Mouse (Mus musculus): Measurements from ENCODE around the gene Shisa7. TPM values are rescaled to one million over a fixed set of nuclear protein-coding genes. Genes with fewer than 3 reads are reported as not detected.
"Not testable (repeated sequence)": the region's sequence is repeated elsewhere in the genome, so short reads cannot be mapped to it uniquely, and the experiment has no call there.

Shisa7 gene
- polyA plus RNA-seq, 1 experiment, result 0.48 TPM

DNA sequence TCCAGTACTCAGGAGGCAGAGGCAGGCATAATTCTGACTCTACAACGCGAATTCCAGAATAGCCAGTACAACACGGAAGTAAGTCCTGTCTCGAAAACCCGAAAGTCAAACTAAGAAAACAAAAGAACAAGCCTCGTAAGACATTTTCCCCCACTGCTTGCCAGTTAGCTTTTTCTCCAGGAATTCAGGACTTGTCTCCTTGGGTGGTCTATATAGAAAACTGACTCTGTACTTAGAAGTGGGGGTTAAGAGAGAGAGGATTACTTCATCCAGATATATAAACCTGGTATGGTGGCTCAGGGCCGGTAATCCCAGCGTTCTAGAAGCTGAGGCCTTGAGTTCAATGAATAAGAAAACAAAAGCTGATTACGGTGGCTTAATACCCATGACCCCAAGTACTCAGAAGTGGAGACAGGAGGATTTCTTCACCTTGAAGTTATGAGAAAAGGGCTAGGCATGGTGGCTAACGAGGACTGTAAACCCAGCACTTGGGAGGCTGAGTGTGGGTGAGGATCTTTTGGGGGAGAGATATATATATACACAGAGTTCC lies 22.2 kb upstream of the Shisa7 start:
- WGBS, result 9% methylated on average over 10 of the region's 10 CpGs
- Histone ChIP-seq H3K4me1 (ENCODE audit: control insufficient read depth, insufficient read depth, insufficient read length, low read length) (peaks cover 6% of the 10 kb centered on the region; the same call in 1 of the 2 replicates), H3K36me3 (ENCODE audit: control insufficient read depth, insufficient read depth, low read length) (no peaks in the 10 kb centered on the region), H3K27ac (ENCODE audit: insufficient read depth, low read depth, low read length) (peak overlapping the region; percentile 99), H3K27me3 (ENCODE audit: control insufficient read depth, insufficient read depth, low read length) (no peaks in the 10 kb centered on the region), H3K4me3 (ENCODE audit: low read depth, low read length) (peak overlapping the region; percentile 81)
- no peak for TF ChIP-seq POLR2A (IDR thresholded peaks at IDR 0.05; ENCODE audit: low read depth, low read length)
- TF ChIP-seq CTCF (IDR thresholded peaks at IDR 0.05; ENCODE audit: extremely low read depth, insufficient read length, insufficient replicate concordance, low read depth, low read length), result no peak

DNA sequence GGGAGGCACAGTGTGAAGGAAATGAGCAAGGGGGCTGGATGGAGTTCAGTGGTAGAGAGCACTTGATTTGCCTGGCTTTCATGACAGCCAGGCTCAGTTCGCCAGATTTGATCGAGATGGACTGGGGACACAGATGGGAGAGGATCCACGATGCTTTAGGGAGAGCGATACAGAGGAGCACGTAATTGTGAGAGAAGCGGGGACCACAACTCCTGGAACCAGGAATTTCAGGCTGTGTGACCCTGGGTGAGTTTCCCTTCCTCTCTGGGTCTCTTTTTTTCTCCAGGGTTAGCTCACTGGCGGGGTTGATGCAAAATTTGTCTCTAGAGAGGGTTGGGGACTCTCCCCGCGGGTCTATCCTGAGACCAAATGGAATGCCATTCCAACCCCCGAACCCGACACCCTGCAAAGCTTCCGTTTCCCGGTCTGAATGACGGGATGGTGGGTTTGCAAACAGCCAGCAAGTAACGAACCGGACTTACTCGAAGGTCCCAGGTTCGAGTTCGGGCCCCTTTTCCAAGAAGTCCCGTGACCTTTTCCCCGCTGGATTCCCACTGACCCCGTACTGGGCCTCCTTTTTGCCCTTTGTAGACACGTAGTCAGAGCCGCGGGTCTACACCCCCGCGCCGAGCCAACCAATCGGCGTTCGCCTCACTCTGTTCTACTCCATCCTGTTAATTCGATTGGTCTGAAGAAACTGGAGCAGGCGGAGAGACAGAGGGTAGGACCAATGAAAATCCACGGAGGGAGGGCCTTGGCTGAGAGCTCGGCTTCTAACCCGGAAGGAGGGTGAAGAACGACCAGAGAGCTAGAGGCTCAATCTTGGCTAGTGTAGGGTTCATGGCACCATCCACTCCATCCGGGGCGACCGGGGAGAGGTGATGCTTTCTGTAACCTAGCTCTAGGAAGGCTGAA lies 21.3 kb upstream of the Shisa7 start:
- Histone ChIP-seq H3K36me3 (ENCODE audit: control insufficient read depth, insufficient read depth, low read length) (no peaks in the 10 kb centered on the region), H3K4me3 (ENCODE audit: low read depth, low read length) (peak overlapping the region; percentile 81), H3K27ac (ENCODE audit: insufficient read depth, low read depth, low read length) (peak overlapping the region; percentile 99), H3K27me3 (ENCODE audit: control insufficient read depth, insufficient read depth, low read length) (no peaks in the 10 kb centered on the region), H3K4me1 (ENCODE audit: control insufficient read depth, insufficient read depth, insufficient read length, low read length) (peaks cover 6% of the 10 kb centered on the region; the same call in 1 of the 2 replicates)
- 2% methylated on average over 40 of the region's 40 CpGs for WGBS
- TF ChIP-seq POLR2A (IDR thresholded peaks at IDR 0.05; ENCODE audit: low read depth, low read length) (peak; percentile 97), CTCF (IDR thresholded peaks at IDR 0.05; ENCODE audit: extremely low read depth, insufficient read length, insufficient replicate concordance, low read depth, low read length) (no peak)

DNA sequence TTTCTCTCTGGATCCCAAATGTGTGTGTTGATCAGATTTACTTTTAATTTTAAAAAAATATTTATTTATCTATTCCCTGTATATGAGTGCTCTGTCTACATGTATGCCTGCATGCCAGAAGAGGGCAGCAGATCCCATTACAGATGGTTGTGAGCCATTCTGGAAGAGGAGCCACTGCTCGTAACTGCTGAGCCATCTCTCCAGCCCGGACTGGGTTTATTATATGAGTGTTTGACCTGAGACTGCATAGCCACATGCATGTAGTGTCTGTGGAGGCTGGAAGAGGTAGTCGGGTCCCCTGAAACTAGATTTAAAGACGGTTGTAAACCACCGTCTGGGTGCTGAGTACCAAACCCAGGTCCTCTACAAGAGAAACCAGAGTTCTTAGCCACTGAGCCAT lies 20.6 kb upstream of the Shisa7 start:
- peak overlapping the region; percentile 69 for H3K4me3 ChIP-seq (ENCODE audit: low read depth, low read length)
- H3K4me1 ChIP-seq (ENCODE audit: control insufficient read depth, insufficient read depth, insufficient read length, low read length), result peaks cover 6% of the 10 kb centered on the region; the same call in 1 of the 2 replicates
- 59% methylated on average over 5 of the region's 5 CpGs for WGBS
- H3K36me3 ChIP-seq (ENCODE audit: control insufficient read depth, insufficient read depth, low read length), result no peaks in the 10 kb centered on the region
- H3K27me3 ChIP-seq (ENCODE audit: control insufficient read depth, insufficient read depth, low read length), result no peaks in the 10 kb centered on the region
- H3K27ac ChIP-seq (ENCODE audit: insufficient read depth, low read depth, low read length), result peak overlapping the region; percentile 58
- TF ChIP-seq POLR2A (IDR thresholded peaks at IDR 0.05; ENCODE audit: low read depth, low read length) (no peak), CTCF (IDR thresholded peaks at IDR 0.05; ENCODE audit: extremely low read depth, insufficient read length, insufficient replicate concordance, low read depth, low read length) (peak; percentile 51; the same call in 1 of the 2 replicates)

DNA sequence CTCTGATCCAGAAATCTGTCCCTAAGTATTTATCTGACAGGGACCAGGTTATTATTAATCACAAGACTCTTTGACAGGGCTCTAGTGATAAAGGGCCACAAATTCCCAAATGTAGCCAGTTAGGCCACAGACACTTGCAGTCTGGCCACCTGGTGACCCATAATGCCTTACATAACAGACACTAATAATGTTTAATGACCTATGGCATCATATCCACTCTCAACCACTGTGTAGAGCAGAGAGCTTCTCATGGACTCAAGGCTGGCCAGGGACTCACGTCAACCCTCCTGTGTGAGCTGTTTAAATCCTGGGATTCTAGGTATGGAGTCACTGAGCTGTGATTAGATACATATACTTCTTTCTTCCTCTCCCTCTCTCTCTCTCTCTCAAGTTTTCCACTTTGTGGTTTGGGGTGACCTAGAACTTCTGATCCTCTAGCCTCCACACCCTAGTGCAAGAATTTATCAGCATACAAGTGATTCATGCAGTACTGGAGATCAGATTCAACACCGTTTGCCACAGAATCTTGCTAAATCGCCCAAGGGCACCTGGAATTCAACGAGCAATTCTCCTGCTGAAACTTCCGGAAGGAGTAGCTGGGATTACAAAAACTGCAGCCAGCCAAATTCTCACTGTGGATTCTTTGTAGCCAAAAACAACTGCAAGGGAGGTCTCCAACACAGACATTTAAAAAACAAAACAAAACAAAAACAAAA lies 19.8 kb upstream of the Shisa7 start:
- Histone ChIP-seq H3K27ac (ENCODE audit: insufficient read depth, low read depth, low read length) (no peak overlapping the region), H3K4me3 (ENCODE audit: low read depth, low read length) (no peak overlapping the region), H3K4me1 (ENCODE audit: control insufficient read depth, insufficient read depth, insufficient read length, low read length) (peaks cover 6% of the 10 kb centered on the region; the same call in 1 of the 2 replicates), H3K36me3 (ENCODE audit: control insufficient read depth, insufficient read depth, low read length) (no peaks in the 10 kb centered on the region), H3K27me3 (ENCODE audit: control insufficient read depth, insufficient read depth, low read length) (no peaks in the 10 kb centered on the region)
- TF ChIP-seq POLR2A (IDR thresholded peaks at IDR 0.05; ENCODE audit: low read depth, low read length), result no peak
- no peak for TF ChIP-seq CTCF (IDR thresholded peaks at IDR 0.05; ENCODE audit: extremely low read depth, insufficient read length, insufficient replicate concordance, low read depth, low read length)
- 81% methylated on average over 5 of the region's 5 CpGs for WGBS

DNA sequence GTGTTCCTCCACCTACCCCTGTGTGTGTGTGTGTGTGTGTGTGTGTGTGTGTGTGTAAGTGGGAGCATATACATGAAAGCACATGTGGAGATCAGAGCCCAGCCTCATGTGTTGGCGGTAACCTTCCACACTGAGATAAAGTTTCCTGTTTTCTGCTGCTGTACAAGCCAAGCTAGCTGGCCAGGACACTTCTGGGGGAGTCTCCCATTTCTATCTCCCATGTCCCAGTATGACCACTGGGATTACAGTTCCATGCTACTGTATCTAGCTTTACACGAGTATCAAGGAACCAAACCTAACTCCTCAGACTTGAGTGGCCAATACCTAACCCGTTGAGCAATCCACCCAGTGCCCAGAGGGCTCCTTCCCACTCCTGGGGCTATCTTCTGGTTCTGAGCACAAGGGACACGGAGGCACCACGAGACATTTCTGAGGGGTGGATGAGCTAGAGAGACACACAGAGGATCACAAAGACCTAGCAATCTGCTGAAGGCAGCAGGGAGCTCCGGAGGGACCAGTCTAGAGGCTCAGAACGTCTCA lies 19.1 kb upstream of the Shisa7 start:
- peak overlapping the region; percentile 45; the same call in 1 of the 2 replicates for H3K27ac ChIP-seq (ENCODE audit: insufficient read depth, low read depth, low read length)
- no peaks in the 10 kb centered on the region for H3K27me3 ChIP-seq (ENCODE audit: control insufficient read depth, insufficient read depth, low read length)
- no peak for TF ChIP-seq CTCF (IDR thresholded peaks at IDR 0.05; ENCODE audit: extremely low read depth, insufficient read length, insufficient replicate concordance, low read depth, low read length)
- 84% methylated on average over 7 of the region's 7 CpGs for WGBS
- H3K4me1 ChIP-seq (ENCODE audit: control insufficient read depth, insufficient read depth, insufficient read length, low read length), result peaks cover 6% of the 10 kb centered on the region; the same call in 1 of the 2 replicates
- no peak overlapping the region for H3K4me3 ChIP-seq (ENCODE audit: low read depth, low read length)
- no peaks in the 10 kb centered on the region for H3K36me3 ChIP-seq (ENCODE audit: control insufficient read depth, insufficient read depth, low read length)

DNA sequence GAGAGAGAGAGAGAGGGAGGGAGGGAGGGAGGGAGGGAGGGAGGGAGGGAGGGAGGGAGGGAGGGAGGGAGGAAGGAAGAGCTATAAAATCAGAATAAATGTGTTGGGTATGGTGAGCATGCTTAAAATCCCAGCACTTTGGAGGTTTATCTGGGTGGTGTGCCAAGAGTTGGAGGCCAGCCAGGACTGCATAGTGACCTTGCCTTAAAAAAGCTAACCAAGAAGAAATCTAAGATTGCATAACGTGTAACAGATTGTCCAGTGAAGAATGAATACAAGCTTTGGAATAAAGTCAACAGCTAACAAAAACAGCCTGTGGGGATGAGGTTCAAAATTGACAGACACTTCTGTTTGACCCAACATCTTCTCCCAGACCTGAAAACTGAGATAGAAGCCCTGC lies 18.5 kb upstream of the Shisa7 start:
- Histone ChIP-seq H3K36me3 (ENCODE audit: control insufficient read depth, insufficient read depth, low read length) (no peaks in the 10 kb centered on the region), H3K27me3 (ENCODE audit: control insufficient read depth, insufficient read depth, low read length) (no peaks in the 10 kb centered on the region), H3K4me3 (ENCODE audit: low read depth, low read length) (no peak overlapping the region), H3K27ac (ENCODE audit: insufficient read depth, low read depth, low read length) (peak overlapping the region; percentile 45; the same call in 1 of the 2 replicates), H3K4me1 (ENCODE audit: control insufficient read depth, insufficient read depth, insufficient read length, low read length) (peaks cover 6% of the 10 kb centered on the region; the same call in 1 of the 2 replicates)
- 10% methylated on average over 1 of the region's 1 CpGs for WGBS
- no peak for TF ChIP-seq CTCF (IDR thresholded peaks at IDR 0.05; ENCODE audit: extremely low read depth, insufficient read length, insufficient replicate concordance, low read depth, low read length)
- TF ChIP-seq POLR2A (IDR thresholded peaks at IDR 0.05; ENCODE audit: low read depth, low read length), result no peak

DNA sequence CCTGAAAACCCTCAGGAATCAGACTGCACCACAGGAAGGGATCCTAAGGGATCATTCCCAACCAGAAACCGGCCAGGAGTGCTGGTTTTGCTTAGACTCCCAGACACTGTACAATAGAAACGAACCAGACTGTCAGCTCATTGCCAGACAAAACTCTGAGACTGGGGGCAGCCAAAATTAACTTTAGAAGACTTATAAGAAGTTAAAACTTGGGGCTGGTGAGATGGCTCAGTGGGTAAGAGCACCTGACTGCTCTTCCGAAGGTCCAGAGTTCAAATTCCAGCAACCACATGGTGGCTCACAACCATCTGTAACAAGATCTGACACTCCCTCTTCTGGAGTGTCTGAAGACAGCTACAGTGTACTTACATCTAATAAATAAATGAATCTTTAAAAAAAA lies 16.4 kb upstream of the Shisa7 start:
- WGBS, result 53% methylated on average over 3 of the region's 3 CpGs
- not testable (repeated sequence) for H3K4me3 ChIP-seq (ENCODE audit: low read depth, low read length); H3K27me3 ChIP-seq (ENCODE audit: control insufficient read depth, insufficient read depth, low read length); H3K4me1 ChIP-seq (ENCODE audit: control insufficient read depth, insufficient read depth, insufficient read length, low read length); H3K36me3 ChIP-seq (ENCODE audit: control insufficient read depth, insufficient read depth, low read length); H3K27ac ChIP-seq (ENCODE audit: insufficient read depth, low read depth, low read length)

Measured in small intestine, adult 2 months (tissue).